Mouse (Mus musculus) kidney, postnatal 36 days (tissue): Measurements from ENCODE around the gene Gm42878.
"Not testable (repeated sequence)": the region's sequence is repeated elsewhere in the genome, so short reads cannot be mapped to it uniquely, and the experiment has no call there.

Experiments
- DNase-seq, 2 experiments: peaks; one replicate each; pipeline ENCODE4 v3.0.0; 2021 to 2022; ENCODE audit warnings: mixed read lengths in 2 of 2

Gm42878 gene

DNA sequence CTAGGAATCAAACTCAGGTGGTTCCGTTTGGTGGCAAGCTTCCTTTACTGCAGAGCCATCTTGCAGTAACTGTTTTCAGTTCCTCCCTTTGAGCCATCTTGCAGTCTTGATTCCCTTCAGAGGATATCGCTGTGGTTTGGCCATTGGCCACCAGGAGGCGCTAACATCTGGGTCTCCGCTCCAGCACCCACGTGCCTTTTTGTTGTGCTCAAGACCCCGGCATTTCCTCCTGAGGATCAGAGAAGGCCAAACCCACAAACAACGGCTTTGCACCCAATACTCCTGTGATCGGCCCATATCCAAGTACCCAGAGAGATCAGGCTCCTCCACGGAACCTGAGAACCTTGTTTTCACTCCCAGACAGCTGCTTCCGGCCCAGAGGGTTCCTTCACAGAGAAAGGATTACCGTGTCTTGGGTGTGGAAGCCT is 19.2 kb upstream of the Gm42878 start:
- DNase-seq: peak; percentile 89 to 96

DNA sequence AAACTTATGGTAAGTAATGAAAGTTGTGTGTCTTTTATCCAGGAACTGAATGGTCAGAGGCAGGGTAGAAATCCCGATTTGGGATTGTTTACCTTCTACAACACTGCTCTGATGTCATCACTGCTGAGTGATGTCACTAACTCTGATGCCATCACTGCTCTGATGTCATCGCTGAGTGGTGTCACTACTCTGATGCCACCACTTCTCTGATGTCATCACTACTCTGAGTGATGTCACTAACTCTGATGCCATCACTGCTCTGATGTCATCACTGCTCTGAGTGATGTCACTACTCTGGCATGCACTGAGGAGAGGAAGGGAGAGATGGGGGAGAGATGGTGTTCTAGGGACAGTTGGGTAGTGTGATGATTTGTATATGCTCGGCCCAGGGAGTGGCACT is 17.2 kb upstream of the Gm42878 start:
- no peak for DNase-seq

DNA sequence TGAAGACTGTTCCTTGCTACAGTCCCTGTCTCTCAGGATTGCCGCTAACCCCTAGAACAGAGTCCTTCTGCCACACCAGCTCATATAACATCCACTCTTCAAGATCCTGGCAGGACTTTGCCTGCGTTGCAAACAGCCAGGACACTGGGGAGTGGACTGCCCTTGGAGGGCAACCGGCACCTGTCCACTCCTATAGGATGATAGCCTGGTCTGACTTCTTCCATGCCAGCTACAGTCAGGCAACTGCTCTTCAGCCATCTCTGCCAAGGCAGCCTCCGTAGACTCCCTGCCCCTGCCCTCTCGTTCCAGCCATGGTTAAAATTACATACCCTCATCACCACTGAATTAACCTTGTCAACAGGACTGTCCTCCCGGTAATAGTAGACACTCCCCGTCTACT is 3.9 kb upstream of the Gm42878 start:
- DNase-seq: peak; percentile 41 to 45

DNA sequence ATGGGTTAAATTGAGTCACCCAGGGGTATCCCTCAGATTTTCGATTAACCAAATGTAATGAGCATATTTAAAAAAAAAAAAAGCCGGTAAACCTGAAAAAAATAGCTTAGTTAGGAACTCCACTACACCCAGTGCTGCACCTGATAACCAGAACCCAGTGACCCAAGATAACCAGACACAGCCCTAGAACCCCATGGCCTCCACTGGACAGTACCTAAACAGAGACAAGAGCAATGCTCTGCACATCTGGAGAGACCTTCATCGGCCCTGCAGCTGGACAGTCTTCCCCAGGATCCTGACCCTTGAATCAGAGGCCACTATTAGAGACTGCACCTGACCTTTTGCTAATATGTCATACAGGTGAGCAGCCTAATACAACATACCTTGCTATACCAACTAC is 1.8 kb upstream of the Gm42878 start:
- DNase-seq: no peak

DNA sequence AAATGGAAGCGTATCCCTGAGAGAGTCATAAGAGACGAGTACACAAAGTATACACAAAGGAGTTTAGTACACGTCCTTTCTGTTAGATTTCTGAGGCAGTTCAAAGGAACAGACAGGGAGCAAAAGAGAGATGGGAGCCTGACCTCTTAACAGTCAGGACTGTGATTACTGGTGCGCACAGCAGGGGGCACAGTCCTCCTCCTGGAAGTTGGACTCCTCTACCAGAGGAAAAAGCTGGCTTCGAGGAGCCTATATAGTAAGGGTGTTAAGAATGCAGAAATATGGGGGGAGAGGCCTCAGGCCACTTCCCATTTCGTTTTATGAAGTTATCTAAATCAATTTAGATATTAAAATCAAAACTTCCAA is 1.2 kb upstream of the Gm42878 start:
- peak; percentile 72 to 83 for DNase-seq

DNA sequence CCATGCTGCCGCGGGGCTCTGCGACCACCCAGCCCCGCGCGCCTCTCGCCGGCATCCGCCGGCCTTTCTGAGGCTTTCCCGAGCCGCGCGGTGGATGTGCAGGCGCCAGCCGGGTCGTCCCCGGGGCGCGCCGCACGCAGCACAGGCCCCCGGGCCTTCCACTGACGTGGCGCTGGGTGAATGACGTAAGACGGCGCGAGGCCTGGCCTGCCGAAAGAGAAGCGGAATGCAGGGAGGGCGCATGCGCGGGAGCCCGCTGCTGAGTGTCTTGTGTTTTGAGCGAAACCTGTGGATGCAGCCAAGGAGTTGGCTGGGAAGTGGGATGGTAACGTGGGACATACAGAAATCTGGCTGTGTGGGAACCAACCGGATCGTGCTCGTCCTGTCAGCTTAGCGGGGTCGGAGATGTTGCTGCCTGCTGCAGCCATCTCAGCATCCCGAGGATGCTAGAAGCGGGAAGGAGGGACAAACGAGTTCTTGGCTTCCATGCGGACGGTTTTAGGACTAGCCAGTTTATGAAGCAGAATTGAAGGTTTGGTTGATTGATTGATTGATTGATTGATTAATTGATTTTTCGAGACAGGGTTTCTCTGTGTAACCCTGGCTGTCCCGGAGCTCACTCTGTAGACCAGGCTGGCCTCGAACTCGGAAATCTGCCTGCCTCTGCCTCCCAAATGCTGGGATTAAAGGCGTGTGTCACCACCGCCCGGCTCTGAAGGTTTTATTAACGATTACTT is 679 bp upstream of the Gm42878 start, which contains the start of gene Mapkapk5:
Mapkapk5 (minus strand) TSS at position 113 of the 737 bp plus-strand sequence.
- DNase-seq: peak; percentile 96 to 98

DNA sequence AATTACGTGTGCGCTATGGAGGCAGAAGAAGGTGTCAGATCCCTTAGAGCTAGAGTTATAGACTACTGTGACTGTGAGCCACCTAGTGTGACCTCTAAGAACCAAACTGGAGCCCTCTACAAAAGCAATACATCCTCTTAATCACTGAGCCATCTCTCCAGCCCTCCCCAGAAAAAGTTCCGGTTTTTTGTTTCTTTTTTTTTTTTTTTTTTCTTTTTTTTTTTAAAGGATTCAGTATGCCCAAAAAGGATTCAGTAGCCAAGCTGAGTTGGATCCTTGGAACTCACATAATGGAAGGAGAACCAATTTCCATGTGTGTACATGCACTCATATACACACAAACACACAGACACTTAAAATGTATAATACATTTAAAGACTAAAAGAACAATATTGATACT is 1.9 kb downstream of the Gm42878 start:
- DNase-seq: no peak

DNA sequence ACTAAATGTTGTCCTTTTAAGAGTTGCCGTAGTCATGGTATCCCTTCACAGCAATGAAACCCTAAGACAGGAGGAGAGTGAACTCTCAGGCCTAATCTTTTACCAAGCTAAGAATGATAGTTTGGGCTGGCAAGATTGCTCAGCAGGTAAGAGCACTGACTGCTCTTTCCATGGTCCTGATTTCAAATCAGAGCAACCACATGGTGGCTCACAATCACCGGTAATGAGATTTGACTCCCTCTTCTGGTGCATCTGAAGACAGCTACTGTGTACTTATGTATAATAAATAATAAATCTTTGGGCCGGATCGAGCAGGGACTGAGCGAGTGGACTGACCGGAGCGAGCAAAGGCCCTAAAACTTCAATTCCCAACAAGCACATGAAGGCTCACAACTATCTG is 4.0 kb downstream of the Gm42878 start:
- DNase-seq: no peak

DNA sequence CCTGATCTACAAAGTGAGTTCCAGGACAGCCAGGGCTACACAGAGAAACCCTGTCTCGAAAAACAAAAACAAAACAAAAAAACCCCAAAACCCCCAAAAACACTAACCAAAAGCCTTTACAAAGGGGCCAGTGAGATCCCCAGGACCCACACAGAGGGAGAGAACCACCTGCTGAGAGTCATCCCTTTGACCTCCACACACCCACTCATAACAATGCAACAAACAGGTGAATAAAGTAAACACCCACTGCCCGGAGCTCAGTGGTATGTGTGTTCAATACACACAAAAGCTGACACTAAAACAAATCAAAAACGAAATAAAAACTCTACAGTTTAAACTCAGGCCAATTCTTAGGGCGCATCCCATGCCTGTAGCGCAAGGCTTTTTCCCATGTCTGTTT is 5.2 kb downstream of the Gm42878 start:
- no peak for DNase-seq

DNA sequence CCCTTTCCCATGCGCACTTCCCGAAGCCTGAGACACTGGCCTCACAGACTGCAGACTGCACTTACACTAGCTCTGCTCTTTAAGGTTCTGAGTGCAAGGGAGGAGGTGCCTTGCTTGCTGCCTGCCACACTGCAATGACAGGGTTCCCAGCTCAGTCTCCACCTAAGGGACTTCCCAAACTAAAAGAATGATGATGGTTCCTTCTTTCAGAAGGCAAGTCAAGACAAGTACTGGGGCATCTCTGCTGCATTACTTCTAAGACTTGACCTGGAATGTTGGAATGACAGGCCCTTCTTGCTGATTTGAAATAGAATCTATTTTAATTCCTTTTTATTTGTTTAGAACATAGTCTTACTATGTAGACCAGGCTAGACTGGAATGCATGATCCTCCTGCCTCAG is 7.7 kb downstream of the Gm42878 start:
- no peak for DNase-seq

DNA sequence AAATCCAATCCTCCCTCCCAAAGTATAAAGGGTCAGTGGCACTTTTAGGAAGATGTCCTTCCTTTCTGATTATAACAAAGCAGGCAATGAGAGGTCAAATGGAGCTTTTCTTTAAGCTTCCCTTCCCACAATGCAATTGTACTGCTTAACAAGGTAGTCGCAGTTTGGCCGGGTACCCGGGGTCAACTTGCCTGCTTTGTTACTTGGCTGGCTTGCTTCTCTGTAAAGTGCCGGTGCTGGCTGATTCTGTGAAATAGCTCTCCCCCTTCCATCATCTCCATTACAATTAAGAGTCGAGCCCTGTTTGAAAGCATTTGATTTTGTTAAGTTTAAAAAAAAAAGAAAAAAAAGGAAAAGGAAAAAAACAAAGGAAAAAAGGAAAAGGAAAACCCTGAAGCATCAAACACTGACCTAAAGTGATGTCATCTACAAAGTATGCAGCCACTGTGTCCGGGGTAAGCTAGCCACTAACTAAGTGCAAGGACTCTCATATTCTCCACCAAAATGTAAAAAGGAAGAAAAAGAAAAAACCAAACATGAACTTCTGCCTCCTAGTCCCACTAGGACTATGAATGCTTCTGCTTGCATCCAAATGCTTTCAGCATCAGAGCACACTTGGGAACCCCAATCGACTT is 8.2 kb downstream of the Gm42878 start:
- no peak for DNase-seq

DNA sequence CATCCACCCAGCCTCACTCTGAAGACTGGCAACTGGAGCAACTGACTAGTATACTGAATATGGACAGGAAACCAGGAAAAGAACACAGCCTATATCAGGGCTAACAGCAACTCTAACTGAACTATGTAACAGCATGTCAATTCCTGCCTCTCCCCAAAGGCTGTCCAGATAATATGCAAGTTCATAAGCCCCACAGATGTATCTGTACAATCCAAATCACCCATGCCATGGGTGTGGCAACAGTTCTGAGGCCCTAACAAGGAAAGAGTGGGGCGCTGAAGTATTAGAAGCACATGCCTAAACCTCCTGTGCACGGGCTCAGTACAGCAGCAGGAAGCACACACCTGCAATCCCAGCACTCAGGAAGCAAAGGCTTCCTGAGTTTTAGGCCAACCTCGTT is 10.2 kb downstream of the Gm42878 start:
- no peak for DNase-seq

DNA sequence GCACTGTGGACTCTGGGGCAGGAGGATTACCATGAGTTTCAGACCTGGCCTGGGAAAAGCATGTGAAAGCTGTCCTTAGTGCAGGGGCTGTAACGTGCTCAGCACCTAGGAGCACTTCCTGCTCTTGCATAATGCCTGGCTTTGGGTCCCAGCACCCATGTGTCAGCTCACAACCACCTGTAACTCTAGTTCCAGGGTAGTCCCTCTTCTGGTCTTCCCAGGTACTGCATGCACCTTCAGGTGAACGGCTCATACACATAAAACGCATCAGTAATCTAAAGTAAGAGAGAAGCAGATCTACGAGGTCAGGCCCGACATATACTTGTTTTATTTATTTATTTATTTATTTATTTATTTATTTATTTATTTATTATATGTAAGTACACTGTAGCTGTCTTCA is 10.8 kb downstream of the Gm42878 start:
- peak in 1 of 2 experiments; percentile 56 for DNase-seq

DNA sequence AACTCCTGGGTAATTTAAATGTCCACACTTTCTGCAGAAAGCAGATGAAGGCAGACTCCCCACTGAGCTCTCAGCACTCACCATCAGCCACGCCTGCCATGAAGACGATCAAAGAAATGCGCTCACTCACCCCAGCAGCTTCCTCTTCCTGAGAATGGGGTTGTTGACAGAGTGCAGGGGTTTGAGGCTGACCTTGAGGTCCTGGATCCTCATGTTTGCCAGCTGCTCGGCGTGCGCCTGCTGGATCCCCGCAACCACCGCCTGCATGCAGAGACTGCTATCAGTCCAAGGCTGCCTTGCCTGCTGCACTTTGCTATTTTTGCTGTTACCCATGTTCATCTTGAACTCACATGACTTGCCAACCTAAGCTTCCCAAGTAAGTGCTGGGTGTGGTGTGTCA is 18.3 kb downstream of the Gm42878 start:
- DNase-seq: no peak

DNA sequence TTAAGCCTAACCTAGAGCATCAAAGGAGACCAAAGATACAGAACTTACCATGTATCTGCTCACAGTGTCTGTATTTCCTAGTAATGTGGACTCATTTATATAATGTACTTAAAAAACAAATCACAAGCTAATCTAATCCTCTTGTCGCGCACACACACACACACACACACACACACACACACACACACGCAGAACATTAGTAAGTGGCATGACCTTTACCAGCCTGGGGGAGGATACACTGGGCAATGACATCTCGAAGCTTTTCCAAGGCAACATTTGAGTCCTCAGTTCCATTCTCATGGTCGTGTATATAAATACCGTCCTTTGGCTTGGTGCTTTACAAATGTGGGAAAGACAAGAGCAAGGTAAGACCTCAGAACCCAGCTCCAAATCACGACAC is 18.8 kb downstream of the Gm42878 start:
- no peak for DNase-seq

DNA sequence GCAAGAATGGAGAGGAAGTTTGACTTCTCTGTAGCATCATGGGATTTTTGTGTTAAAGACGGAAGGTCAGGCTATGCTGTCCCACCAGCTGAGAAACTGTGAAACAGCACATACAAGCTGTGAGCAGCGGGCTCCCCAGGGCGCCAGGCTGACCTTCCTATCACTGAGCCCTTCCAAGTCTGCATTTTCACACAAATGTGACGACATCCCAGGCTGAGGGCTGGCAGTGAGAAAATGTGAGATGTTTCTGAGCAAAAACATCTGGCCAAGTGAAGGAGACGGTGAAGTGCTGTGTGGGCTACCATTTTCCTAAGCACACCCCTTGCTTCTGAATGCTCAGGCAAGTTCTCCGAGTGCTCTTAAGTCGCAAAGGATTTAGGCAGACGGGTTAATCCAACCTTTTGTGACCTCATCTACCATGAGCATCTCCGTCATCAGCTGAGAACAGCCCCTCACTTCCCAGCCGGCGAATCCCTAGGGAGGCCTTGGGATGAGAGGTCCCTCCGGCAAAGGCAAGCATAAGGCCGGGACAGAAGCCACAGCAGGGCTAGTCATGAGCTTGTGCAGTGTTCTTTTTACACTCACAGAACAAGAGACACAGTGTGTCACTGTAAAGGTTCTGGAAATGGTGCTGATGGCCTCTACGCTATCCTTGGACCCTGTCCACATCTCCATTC is 19.4 kb downstream of the Gm42878 start:
- DNase-seq: no peak

DNA sequence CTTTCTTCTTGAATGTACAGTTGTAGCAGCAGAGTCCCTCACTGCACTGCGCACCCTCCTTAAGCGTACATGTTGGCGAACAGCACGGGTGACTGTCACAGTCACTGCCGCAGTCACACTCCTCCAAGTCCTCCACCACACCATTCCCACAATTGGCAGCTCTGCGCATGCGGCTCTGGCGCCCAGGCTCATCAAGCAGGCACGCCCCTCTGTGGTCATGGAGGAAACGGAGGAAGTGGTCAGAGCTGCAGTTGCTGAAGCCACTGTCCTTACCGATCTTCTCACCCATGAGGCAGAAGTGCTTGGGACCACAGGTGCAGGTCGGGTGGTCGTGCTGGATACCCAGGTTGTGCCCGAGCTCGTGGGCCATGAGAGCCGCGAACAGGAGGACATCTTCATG is 25.5 kb downstream of the Gm42878 start:
- not testable (repeated sequence) for DNase-seq

DNA sequence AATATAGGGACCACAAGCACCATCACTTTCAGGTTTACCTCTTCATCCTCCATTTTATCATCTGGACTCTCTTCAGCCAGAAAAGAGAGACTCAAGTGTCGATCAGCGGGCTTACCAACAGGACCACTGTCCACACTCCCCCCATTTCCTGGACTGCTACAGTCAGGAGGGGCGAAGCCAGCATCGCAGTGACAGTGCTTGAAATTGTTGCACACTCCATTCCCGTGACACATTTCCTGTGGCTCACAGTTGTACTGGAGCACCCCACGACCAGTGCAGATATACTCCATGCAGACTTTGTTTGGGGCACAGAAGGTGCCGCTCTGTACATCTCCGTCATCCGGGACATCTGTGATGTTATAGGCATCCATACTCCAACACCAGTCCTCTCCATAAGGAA is 26.3 kb downstream of the Gm42878 start:
- no peak for DNase-seq

DNA sequence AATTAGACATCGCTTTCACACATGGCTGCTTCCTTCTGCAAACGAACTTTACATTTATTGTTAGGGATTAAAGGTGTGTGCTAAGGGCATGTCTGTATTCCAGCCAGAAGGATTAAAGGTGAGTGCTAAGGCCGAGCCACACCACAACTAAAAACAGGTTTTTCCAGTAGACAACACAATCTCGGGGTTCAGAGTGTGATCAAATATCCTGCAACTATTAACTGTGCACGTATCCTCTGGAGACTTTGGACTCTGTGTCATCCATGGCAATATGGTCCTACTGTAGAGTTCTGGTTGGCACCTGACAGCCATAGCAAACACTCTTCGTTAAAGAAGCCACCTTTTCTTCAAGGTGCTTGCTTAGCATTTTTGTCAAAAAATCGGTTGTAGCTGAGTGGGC is 35.3 kb downstream of the Gm42878 start:
- DNase-seq: no peak

DNA sequence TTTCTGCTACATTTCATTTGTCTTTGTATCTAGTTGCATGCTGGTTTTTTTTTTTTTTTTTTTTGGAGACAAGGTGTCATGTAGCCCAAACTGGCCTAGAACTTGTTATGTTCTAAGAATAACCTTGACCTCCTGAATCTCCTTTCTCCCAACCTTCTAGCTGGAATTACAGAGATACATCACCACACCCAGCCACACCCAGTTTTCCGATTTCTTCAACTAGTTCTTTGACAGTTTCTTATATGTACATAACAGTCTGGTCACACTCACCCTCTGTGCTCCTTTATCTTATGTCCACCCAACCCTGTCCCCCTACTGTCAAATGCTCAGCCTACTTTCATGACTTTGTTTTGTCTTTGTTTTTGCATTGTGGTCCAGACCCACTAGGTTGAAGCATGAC is 38.4 kb downstream of the Gm42878 start:
- DNase-seq: no peak

DNA sequence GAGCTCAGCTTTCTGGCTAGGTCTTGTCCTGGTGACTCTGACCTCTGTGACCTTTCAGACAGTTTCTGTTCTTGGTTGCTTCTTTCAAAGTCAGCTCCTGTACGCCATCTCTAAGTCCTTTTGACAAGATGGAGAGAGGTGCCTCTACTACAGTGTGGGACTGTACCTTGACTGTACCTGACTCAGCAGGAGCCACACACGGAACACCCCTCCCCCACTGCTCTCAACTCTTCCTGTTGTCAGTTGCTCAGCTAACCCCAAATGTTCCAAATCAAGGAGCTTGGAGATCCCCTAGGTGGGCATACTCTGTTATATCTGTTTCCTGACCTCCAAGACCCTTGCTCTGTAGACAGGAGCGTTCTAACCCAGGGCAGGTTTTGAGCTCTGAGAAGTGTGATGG is 42.1 kb downstream of the Gm42878 start, which contains the start of gene Adam1b:
Adam1b (minus strand) TSS at position 205 of the 400 bp plus-strand sequence.
- DNase-seq: no peak

DNA sequence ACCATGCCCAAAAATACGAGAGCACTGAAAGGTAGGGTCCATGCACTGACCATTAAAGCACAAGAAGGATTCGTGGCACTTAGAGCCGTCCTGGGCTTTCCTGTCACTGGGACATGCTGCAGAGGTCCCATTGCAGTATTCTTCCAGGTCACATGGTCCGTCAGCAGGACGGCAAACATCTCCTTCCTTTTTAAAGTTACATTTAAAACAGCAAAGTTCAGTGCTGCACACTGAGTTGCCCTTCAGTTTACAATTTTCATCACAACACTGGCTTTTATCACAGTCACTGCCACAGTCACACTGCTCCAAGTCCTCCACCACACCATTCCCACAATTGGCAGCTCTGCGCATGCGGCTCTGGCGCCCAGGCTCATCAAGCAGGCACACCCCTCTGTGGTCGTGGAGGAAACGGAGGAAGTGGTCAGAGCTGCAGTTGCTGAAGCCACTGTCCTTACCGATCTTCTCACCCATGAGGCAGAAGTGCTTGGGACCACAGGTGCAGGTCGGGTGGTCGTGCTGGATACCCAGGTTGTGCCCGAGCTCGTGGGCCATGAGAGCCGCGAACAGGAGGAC is 43.8 kb downstream of the Gm42878 start:
- not testable (repeated sequence) for DNase-seq

DNA sequence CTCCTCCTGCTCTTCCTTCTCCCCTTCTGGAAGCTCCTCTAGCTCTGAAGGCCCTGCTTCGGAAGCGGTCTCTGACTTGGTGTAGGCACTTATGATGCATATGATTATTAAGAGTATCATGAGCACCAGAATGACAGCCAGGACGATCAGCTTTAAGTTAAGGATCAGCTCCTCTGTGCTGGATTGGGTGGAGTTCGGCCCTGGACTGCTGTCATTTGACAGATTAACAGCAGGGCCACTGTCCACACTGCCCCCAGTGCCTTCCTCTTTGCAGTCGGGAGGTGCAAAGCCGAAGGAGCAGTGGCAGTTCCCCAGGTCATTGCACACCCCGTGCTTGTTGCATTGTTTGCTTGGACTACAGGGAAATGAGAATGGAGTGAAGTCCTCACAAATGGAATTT is 44.6 kb downstream of the Gm42878 start:
- DNase-seq: no peak

DNA sequence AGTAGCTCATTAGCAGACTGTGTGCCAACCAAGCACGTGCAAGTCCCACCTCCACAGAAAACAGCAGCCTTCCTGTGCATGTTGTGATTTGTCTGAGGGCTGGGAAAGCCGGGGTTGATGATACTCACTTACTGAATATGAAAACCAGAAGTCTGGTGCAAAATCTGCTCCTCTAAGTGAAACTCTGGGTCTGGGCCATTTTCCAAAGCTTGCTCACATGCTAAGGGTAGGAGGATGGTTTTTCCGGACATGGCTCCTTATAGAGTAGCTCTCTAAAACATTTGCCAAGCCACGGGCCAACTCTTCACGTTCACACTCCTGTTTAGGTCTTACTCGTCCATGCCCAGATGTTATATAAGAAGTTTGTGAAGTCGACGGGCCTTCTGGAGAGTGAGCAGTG is 52.0 kb downstream of the Gm42878 start:
- DNase-seq: no peak
